Mouse (Mus musculus): ENCODE results near the gene Mmp20. TPM values are rescaled to one million over a fixed set of nuclear protein-coding genes. Genes with fewer than 3 reads are reported as not detected.
A peak's percentile ranks its signal among the peaks of the same experiment; 100 is the strongest.

Gene Mmp20
- polyA plus RNA-seq (2015; fragmentation: Nextera tagmentation; extraction: Ambion mirVana): not detected in 2 replicates

GRCm38 (mm10) chr9:7627931-7628330 lies at the start of gene Mmp20:
Gene Mmp20 (plus strand): TSS chr9:7628231.
- ATAC-seq (ENCODE audit: low FRiP score, low read depth): no peak
- Histone ChIP-seq H3K36me3 (no peaks in the 10 kb centered on the region), H3K9ac (no peak within 1 kb of the TSS), H3K4me2 (no peak within 1 kb of the TSS), H3K9me3 (no peaks in the 10 kb centered on the region), H3K27ac (replicated peaks) (no peak within 1 kb of the TSS), H3K4me3 (no peak within 1 kb of the TSS), H3K27me3 (no peaks in the 10 kb centered on the region), H3K4me1 (replicated peaks) (no peaks in the 10 kb centered on the region)

GRCm38 (mm10) chr9:7590063-7590462 lies 38.0 kb upstream of the Mmp20 start:
- H3K4me2 ChIP-seq: no peak overlapping the region
- ATAC-seq (ENCODE audit: low FRiP score, low read depth): no peak
- no peaks in the 10 kb centered on the region for H3K36me3 ChIP-seq
- H3K9me3 ChIP-seq: no peaks in the 10 kb centered on the region
- no peaks in the 10 kb centered on the region for H3K27me3 ChIP-seq
- 81% methylated on average over 8 of the region's 8 CpGs for WGBS
- no peak overlapping the region for H3K27ac ChIP-seq (replicated peaks)
- no peak overlapping the region for H3K4me3 ChIP-seq
- H3K9ac ChIP-seq: no peak overlapping the region
- no peaks in the 10 kb centered on the region for H3K4me1 ChIP-seq (replicated peaks)

GRCm38 (mm10) chr9:7593272-7593812 lies 34.7 kb upstream of the Mmp20 start:
- no peak for ATAC-seq (ENCODE audit: low FRiP score, low read depth)
- no peaks in the 10 kb centered on the region for H3K27me3 ChIP-seq
- no peaks in the 10 kb centered on the region for H3K36me3 ChIP-seq
- H3K4me2 ChIP-seq: no peak overlapping the region
- H3K27ac ChIP-seq (replicated peaks): no peak overlapping the region
- H3K9me3 ChIP-seq: no peaks in the 10 kb centered on the region
- no peak overlapping the region for H3K9ac ChIP-seq
- no peaks in the 10 kb centered on the region for H3K4me1 ChIP-seq (replicated peaks)
- 92% methylated on average over 3 of the region's 3 CpGs for WGBS
- H3K4me3 ChIP-seq: no peak overlapping the region

- peak; percentile 99 for ATAC-seq (ENCODE audit: low FRiP score, low read depth)
- Histone ChIP-seq H3K9me3 (no peaks in the 10 kb centered on the region), H3K27me3 (no peaks in the 10 kb centered on the region), H3K4me2 (peak overlapping the region; percentile 51), H3K36me3 (no peaks in the 10 kb centered on the region), H3K27ac (replicated peaks) (no peak overlapping the region), H3K9ac (peak overlapping the region; percentile 32; the same call in 1 of the 2 replicates), H3K4me1 (replicated peaks) (no peaks in the 10 kb centered on the region), H3K4me3 (peak overlapping the region; percentile 33)
- 13% methylated on average over 6 of the region's 6 CpGs for WGBS
Observed at GRCm38 (mm10) chr9:7594816-7595540, 33.1 kb upstream of the Mmp20 start.

- H3K4me3 ChIP-seq: no peak overlapping the region
- no peak overlapping the region for H3K9ac ChIP-seq
- no peak overlapping the region for H3K27ac ChIP-seq (replicated peaks)
- ATAC-seq (ENCODE audit: low FRiP score, low read depth): peak; percentile 54; the same call in 1 of the 2 replicates
- no peaks in the 10 kb centered on the region for H3K27me3 ChIP-seq
- no peak overlapping the region for H3K4me2 ChIP-seq
- H3K36me3 ChIP-seq: no peaks in the 10 kb centered on the region
- WGBS: 8% methylated on average over 3 of the region's 3 CpGs
- no peaks in the 10 kb centered on the region for H3K9me3 ChIP-seq
- no peaks in the 10 kb centered on the region for H3K4me1 ChIP-seq (replicated peaks)
Observed at GRCm38 (mm10) chr9:7602982-7603742, 24.9 kb upstream of the Mmp20 start.

GRCm38 (mm10) chr9:7604005-7604404 lies 24.0 kb upstream of the Mmp20 start:
- no peak overlapping the region for H3K4me2 ChIP-seq
- WGBS: 69% methylated on average over 6 of the region's 6 CpGs
- H3K4me3 ChIP-seq: no peak overlapping the region
- no peaks in the 10 kb centered on the region for H3K4me1 ChIP-seq (replicated peaks)
- no peaks in the 10 kb centered on the region for H3K9me3 ChIP-seq
- no peak for ATAC-seq (ENCODE audit: low FRiP score, low read depth)
- H3K27ac ChIP-seq (replicated peaks): no peak overlapping the region
- H3K9ac ChIP-seq: no peak overlapping the region
- no peaks in the 10 kb centered on the region for H3K36me3 ChIP-seq
- H3K27me3 ChIP-seq: no peaks in the 10 kb centered on the region

GRCm38 (mm10) chr9:7605638-7606037 lies 22.4 kb upstream of the Mmp20 start:
- H3K36me3 ChIP-seq: no peaks in the 10 kb centered on the region
- WGBS: 90% methylated on average over 12 of the region's 12 CpGs
- no peak overlapping the region for H3K4me3 ChIP-seq
- H3K27me3 ChIP-seq: no peaks in the 10 kb centered on the region
- H3K4me2 ChIP-seq: no peak overlapping the region
- ATAC-seq (ENCODE audit: low FRiP score, low read depth): no peak
- no peak overlapping the region for H3K27ac ChIP-seq (replicated peaks)
- H3K4me1 ChIP-seq (replicated peaks): no peaks in the 10 kb centered on the region
- H3K9me3 ChIP-seq: no peaks in the 10 kb centered on the region
- no peak overlapping the region for H3K9ac ChIP-seq

- Histone ChIP-seq H3K4me1 (replicated peaks) (no peaks in the 10 kb centered on the region), H3K9ac (no peak overlapping the region), H3K9me3 (no peaks in the 10 kb centered on the region), H3K36me3 (no peaks in the 10 kb centered on the region), H3K4me3 (no peak overlapping the region), H3K4me2 (no peak overlapping the region), H3K27ac (replicated peaks) (no peak overlapping the region), H3K27me3 (no peaks in the 10 kb centered on the region)
- ATAC-seq (ENCODE audit: low FRiP score, low read depth): no peak
- 80% methylated on average over 3 of the region's 3 CpGs for WGBS
Observed at GRCm38 (mm10) chr9:7622582-7622981, 5.4 kb upstream of the Mmp20 start.

- Histone ChIP-seq H3K4me2 (no peak overlapping the region), H3K4me3 (no peak overlapping the region), H3K9me3 (no peaks in the 10 kb centered on the region), H3K36me3 (no peaks in the 10 kb centered on the region), H3K9ac (no peak overlapping the region), H3K27ac (replicated peaks) (no peak overlapping the region), H3K27me3 (no peaks in the 10 kb centered on the region), H3K4me1 (replicated peaks) (no peaks in the 10 kb centered on the region)
- ATAC-seq (ENCODE audit: low FRiP score, low read depth): no peak
- WGBS: 11% methylated on average over 5 of the region's 5 CpGs
Observed at GRCm38 (mm10) chr9:7633936-7634335, 5.9 kb downstream of the Mmp20 start.

GRCm38 (mm10) chr9:7647901-7648300 lies 19.9 kb downstream of the Mmp20 start:
- no peak for ATAC-seq (ENCODE audit: low FRiP score, low read depth)
- Histone ChIP-seq H3K9me3 (no peaks in the 10 kb centered on the region), H3K27ac (replicated peaks) (no peak overlapping the region), H3K4me2 (no peak overlapping the region), H3K36me3 (no peaks in the 10 kb centered on the region), H3K9ac (no peak overlapping the region), H3K4me1 (replicated peaks) (no peaks in the 10 kb centered on the region), H3K4me3 (no peak overlapping the region), H3K27me3 (no peaks in the 10 kb centered on the region)
- 67% methylated on average over 3 of the region's 3 CpGs for WGBS

GRCm38 (mm10) chr9:7650397-7651180 lies 22.6 kb downstream of the Mmp20 start:
- H3K4me2 ChIP-seq: no peak overlapping the region
- no peak overlapping the region for H3K9ac ChIP-seq
- WGBS: 85% methylated on average over 5 of the region's 5 CpGs
- no peaks in the 10 kb centered on the region for H3K27me3 ChIP-seq
- no peaks in the 10 kb centered on the region for H3K36me3 ChIP-seq
- ATAC-seq (ENCODE audit: low FRiP score, low read depth): no peak
- H3K4me3 ChIP-seq: no peak overlapping the region
- no peaks in the 10 kb centered on the region for H3K9me3 ChIP-seq
- no peak overlapping the region for H3K27ac ChIP-seq (replicated peaks)
- H3K4me1 ChIP-seq (replicated peaks): no peaks in the 10 kb centered on the region
